Mouse (Mus musculus): ENCODE data around the gene Slc19a3. TPM values are rescaled to one million over a fixed set of nuclear protein-coding genes. Genes with fewer than 3 reads are reported as not detected.
"Not testable (repeated sequence)": the region's sequence is repeated elsewhere in the genome, so short reads cannot be mapped to it uniquely, and the experiment has no call there.

Slc19a3 gene
- polyA plus RNA-seq, 1 experiment from 2014 or later, result 0.29 TPM

DNA sequence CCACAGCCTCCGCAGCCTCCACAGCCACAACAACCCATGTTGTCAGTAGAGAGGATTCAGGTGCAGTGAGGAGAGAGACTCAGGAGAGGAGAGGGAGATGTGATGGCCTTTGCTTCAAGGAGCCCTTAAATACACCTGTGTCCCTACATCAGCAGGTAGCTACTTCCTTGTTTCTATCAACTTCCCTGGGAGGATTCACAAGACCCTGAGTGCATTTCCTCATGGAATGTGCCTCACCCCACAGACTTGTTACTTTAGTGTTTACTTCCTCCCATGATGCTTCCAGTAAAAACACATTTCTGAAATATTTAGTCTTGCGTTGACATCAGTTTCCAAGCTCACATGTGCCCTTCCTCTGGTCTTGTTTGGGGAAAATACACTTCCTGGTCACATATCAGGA lies 4.1 kb upstream of the Slc19a3 start, which contains the start of gene Krtap28-10:
Krtap28-10 (minus strand) TSS at position 101 of the 400 bp plus-strand sequence.
- Histone ChIP-seq H3K9ac (no peak within 1 kb of the TSS), H3K4me1 (peaks cover 5% of the 10 kb centered on the region; the same call in 1 of the 2 replicates), H3K9me3 (no peaks in the 10 kb centered on the region), H3K27me3 (0 out of 2 replicates have a peak, but pooled peaks cover 3% of the 10 kb centered on the region), H3K27ac (no peak within 1 kb of the TSS), H3K4me3 (replicated peaks) (no peak within 1 kb of the TSS), H3K36me3 (replicated peaks) (no peaks in the 10 kb centered on the region), H3K4me2 (no peak within 1 kb of the TSS)
- WGBS, result 87% methylated on average over 2 of the region's 2 CpGs
- no peak for ATAC-seq (ENCODE audit: low FRiP score)

DNA sequence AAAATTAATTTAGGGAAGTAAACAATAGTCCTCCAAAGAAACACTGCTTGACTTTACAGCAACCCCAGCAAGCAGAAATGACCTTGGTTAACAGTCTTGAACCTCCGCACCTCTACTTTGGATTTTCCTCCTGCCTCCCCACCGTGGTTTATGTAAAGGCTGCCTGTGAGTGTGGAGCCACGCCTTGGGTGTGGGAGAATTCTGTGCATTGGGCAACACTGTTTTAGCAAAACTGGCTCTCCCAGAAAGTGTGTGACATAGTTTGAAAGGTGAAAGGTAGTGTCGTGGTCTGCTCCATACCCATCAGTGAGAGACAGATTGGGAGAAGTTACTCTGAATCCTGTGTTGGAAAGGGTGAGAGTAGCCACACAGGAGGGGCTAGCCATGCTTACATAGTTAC lies 832 bp upstream of the Slc19a3 start:
- Histone ChIP-seq H3K36me3 (replicated peaks) (no peaks in the 10 kb centered on the region), H3K27me3 (0 out of 2 replicates have a peak, but pooled peaks cover 3% of the 10 kb centered on the region), H3K4me2 (no peak overlapping the region), H3K4me3 (replicated peaks) (no peak overlapping the region), H3K9ac (no peak overlapping the region), H3K9me3 (no peaks in the 10 kb centered on the region), H3K27ac (no peak overlapping the region), H3K4me1 (peaks cover 5% of the 10 kb centered on the region; the same call in 1 of the 2 replicates)
- 78% methylated on average over 4 of the region's 4 CpGs for WGBS
- no peak for ATAC-seq (ENCODE audit: low FRiP score)

DNA sequence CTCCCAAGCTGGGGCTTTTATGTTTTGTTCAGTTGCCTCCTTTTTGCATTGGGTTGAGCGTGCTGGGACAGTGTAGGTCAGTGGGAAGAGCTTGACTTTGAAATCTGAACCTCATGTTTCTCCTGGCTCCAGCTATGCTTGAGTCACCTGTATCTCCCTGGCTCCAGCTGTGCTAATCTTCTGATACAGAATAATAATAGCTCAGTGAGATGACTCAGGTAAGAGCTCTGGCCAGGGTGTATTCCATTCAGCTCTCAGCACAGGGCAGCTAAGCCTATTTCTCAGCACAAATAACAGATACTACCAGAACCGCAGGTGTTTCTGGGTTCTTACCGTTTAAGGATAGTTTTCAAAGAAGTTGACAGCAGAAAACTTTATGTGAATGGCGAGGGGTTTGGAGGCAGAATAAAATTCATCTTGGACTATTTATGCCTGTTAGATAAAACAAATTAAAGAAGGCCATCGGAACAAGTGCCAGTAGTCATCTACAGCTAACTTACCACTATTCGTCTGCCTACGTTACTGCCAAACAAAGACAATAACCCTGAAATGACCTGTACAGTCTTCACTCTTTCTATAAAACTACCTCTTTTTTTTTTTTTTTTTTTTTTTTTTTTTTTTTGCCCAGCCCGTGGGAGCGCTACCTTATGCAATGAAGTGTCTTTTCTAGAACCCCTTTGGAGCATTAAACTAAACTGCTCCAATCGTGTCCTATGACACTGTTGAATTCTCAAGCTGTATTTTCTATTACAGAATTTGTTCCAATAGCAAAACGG lies 1.2 kb downstream of the Slc19a3 start:
- no peak overlapping the region for H3K4me3 ChIP-seq (replicated peaks)
- H3K27ac ChIP-seq, result no peak overlapping the region
- H3K4me2 ChIP-seq, result no peak overlapping the region
- H3K27me3 ChIP-seq, result no peaks in the 10 kb centered on the region
- no peaks in the 10 kb centered on the region for H3K9me3 ChIP-seq
- peaks cover 5% of the 10 kb centered on the region; the same call in 1 of the 2 replicates for H3K4me1 ChIP-seq
- no peak overlapping the region for H3K9ac ChIP-seq
- no peaks in the 10 kb centered on the region for H3K36me3 ChIP-seq (replicated peaks)
- 63% methylated on average over 11 of the region's 11 CpGs for WGBS
- ATAC-seq (ENCODE audit: low FRiP score), result no peak

DNA sequence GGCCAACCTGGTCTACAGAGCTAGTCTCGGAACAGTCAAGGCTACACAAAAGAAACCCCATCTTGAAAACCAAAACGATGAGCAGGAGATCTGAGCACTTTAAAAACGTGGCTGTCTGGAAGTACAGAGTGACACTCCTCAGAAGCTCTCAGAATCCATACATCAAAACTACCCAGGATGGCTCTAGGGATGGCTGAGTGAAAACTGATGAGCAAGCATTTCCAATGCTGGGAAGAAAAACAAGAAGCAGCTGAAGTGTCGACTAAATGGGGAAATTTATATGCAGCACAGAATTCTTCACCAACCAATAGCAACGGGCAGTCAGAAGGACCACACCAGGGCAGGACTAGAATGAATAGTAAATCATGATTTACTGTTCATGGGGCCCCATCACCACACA lies 3.7 kb downstream of the Slc19a3 start:
- 68% methylated on average over 5 of the region's 5 CpGs for WGBS
- no peak for ATAC-seq (ENCODE audit: low FRiP score)
- Histone ChIP-seq H3K4me2 (no peak overlapping the region), H3K36me3 (replicated peaks) (no peaks in the 10 kb centered on the region), H3K27ac (no peak overlapping the region), H3K4me1 (peaks cover 5% of the 10 kb centered on the region; the same call in 1 of the 2 replicates), H3K4me3 (replicated peaks) (no peak overlapping the region), H3K9me3 (no peaks in the 10 kb centered on the region), H3K9ac (no peak overlapping the region), H3K27me3 (no peaks in the 10 kb centered on the region)

DNA sequence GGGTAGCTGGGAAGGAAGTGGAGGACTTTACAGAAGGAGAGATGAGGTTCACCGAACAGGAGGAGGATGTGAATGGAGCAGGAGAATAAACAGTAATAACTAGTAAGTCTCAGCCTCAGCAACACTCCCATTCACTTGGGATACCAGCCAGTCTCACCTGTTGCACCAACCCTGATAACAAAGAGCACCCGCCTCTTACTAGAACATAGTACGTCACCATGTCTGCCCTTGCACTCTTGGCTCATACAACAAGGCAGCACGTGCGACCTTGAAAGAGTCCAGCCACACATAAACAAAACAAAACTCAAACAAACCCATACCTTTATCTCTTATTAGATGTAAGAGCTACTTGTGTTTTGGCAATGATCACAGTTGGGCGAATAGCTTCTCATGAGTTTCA lies 5.7 kb downstream of the Slc19a3 start:
- Histone ChIP-seq H3K4me2 (no peak overlapping the region), H3K4me3 (replicated peaks) (no peak overlapping the region), H3K36me3 (replicated peaks) (no peaks in the 10 kb centered on the region), H3K9ac (no peak overlapping the region), H3K9me3 (no peaks in the 10 kb centered on the region), H3K4me1 (no peaks in the 10 kb centered on the region), H3K27me3 (no peaks in the 10 kb centered on the region), H3K27ac (no peak overlapping the region)
- 93% methylated on average over 6 of the region's 6 CpGs for WGBS
- ATAC-seq (ENCODE audit: low FRiP score), result no peak

DNA sequence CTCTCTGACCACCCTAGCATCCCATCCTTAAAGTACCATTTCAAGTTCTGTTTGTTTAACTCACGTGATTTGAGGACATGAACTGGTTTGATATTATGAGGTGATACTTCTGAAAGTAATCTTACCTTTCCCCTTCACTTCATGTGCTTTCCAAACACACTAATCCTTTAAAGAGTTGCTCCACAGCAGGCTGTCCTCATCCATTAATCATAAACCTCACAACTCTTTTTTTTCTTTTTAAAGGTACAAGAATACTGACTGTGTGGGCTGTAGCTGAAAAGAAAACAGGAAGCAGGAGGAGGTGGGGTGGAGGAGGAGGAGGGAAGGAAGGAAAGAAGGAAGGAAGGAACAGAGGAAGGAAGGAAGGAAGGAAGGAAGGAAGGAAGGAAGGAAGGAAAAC lies 6.3 kb downstream of the Slc19a3 start:
- Histone ChIP-seq H3K4me2 (no peak overlapping the region), H3K27ac (no peak overlapping the region), H3K36me3 (replicated peaks) (no peaks in the 10 kb centered on the region), H3K27me3 (no peaks in the 10 kb centered on the region), H3K9me3 (no peaks in the 10 kb centered on the region), H3K4me1 (no peaks in the 10 kb centered on the region), H3K4me3 (replicated peaks) (no peak overlapping the region), H3K9ac (no peak overlapping the region)
- ATAC-seq (ENCODE audit: low FRiP score), result no peak
- WGBS, result 49% methylated on average over 1 of the region's 1 CpGs

DNA sequence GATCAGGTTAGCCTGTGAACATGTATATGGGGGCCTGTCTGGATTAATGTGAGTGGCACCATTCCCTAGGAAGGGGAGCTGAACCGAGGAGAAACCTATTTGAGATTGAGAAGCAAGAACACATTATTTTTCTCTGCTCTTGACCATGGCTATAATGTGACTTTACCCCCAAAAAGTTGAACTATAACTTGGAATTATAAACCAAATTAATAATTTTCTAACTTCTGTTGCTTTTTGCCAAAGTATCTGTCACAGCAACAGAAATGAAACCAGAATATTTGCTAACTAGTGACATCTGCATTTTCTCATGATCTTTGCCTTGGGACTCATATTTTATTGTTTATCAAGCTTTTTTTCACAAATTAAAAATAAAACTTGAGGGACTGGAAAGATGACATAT lies 21.7 kb downstream of the Slc19a3 start:
- H3K27ac ChIP-seq, result no peak overlapping the region
- H3K27me3 ChIP-seq, result no peaks in the 10 kb centered on the region
- WGBS, result 69% methylated on average over 1 of the region's 1 CpGs
- no peak overlapping the region for H3K4me2 ChIP-seq
- no peak overlapping the region for H3K4me3 ChIP-seq (replicated peaks)
- no peak for ATAC-seq (ENCODE audit: low FRiP score)
- no peaks in the 10 kb centered on the region for H3K9me3 ChIP-seq
- no peak overlapping the region for H3K9ac ChIP-seq
- no peaks in the 10 kb centered on the region for H3K36me3 ChIP-seq (replicated peaks)
- no peaks in the 10 kb centered on the region for H3K4me1 ChIP-seq

DNA sequence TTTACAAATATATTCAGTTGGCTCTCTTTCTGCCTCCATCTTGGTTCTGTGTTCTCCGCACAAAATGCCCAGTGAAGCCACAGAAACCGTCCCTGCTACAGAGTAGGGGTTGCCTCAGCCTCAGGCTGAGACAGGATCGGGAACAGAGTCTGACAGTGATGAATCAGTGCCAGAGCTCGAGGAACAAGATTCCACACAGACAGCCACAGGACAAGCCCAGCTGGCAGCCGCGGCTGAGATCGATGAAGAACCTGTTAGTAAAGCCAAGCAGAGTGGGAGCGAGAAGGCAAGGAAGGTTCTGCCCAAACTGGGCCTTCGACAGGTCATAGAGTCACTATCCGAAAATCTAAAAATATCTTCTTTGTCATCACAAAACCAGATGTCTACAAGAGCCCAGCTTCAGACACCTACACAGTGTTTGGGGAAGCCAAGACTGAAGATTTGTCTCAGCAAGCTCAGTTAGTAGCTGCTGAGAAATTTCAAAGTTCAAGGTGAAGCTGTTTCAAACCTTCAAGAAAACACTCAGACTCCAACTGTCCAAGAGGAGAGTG lies 22.8 kb downstream of the Slc19a3 start:
- Histone ChIP-seq H3K9ac (no peak overlapping the region), H3K4me3 (replicated peaks) (no peak overlapping the region), H3K36me3 (replicated peaks) (no peaks in the 10 kb centered on the region), H3K4me1 (no peaks in the 10 kb centered on the region), H3K9me3 (no peaks in the 10 kb centered on the region), H3K27ac (no peak overlapping the region), H3K27me3 (no peaks in the 10 kb centered on the region), H3K4me2 (no peak overlapping the region)
- ATAC-seq (ENCODE audit: low FRiP score), result no peak
- 92% methylated on average over 10 of the region's 10 CpGs for WGBS

DNA sequence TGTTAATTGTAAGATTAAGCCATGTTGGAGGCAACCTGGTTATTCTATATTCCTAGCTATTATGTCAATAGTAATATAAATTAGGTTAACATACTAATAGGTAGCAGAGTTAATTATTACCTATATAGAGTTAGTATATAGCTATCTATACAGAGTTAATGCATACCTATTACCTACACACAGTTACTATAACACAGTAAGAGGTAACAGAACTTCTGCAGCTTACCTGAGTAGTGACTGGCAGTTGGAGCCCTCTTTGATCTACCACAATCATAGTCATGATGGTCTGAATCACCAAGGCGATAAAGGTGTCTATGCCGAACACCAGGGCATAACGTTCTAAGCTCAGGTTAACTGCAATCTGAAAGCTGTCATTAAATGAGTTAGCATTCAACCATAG lies 23.8 kb downstream of the Slc19a3 start:
- no peak for ATAC-seq (ENCODE audit: low FRiP score)
- Histone ChIP-seq H3K4me3 (replicated peaks) (no peak overlapping the region), H3K36me3 (replicated peaks) (no peaks in the 10 kb centered on the region), H3K4me1 (no peaks in the 10 kb centered on the region), H3K9me3 (no peaks in the 10 kb centered on the region), H3K27ac (no peak overlapping the region), H3K4me2 (no peak overlapping the region), H3K27me3 (no peaks in the 10 kb centered on the region), H3K9ac (no peak overlapping the region)
- WGBS, result 95% methylated on average over 3 of the region's 3 CpGs

DNA sequence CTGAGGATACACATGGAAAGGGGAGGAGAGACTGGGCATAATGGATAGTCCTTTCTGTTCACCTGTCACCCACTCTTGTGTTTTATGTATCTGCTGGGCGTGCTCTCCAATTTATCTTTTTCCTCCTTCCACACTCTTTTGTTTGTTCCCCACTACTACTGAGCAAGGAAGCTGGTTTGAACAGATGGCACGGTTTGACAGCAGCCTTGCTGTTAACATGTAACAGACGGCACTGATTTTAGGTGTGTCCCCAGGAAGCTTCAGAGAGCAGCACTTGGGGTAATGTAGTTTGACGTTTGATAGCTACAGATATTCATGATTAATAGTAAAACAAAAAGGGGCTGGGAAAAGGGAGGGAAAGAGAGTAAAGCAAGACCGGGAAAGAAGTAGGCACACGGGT lies 30.8 kb downstream of the Slc19a3 start:
- no peak for ATAC-seq (ENCODE audit: low FRiP score)
- Histone ChIP-seq H3K27ac (no peak overlapping the region), H3K9me3 (no peaks in the 10 kb centered on the region), H3K4me1 (no peaks in the 10 kb centered on the region), H3K36me3 (replicated peaks) (no peaks in the 10 kb centered on the region), H3K4me3 (replicated peaks) (no peak overlapping the region), H3K9ac (no peak overlapping the region), H3K4me2 (no peak overlapping the region), H3K27me3 (no peaks in the 10 kb centered on the region)
- 79% methylated on average over 6 of the region's 6 CpGs for WGBS

DNA sequence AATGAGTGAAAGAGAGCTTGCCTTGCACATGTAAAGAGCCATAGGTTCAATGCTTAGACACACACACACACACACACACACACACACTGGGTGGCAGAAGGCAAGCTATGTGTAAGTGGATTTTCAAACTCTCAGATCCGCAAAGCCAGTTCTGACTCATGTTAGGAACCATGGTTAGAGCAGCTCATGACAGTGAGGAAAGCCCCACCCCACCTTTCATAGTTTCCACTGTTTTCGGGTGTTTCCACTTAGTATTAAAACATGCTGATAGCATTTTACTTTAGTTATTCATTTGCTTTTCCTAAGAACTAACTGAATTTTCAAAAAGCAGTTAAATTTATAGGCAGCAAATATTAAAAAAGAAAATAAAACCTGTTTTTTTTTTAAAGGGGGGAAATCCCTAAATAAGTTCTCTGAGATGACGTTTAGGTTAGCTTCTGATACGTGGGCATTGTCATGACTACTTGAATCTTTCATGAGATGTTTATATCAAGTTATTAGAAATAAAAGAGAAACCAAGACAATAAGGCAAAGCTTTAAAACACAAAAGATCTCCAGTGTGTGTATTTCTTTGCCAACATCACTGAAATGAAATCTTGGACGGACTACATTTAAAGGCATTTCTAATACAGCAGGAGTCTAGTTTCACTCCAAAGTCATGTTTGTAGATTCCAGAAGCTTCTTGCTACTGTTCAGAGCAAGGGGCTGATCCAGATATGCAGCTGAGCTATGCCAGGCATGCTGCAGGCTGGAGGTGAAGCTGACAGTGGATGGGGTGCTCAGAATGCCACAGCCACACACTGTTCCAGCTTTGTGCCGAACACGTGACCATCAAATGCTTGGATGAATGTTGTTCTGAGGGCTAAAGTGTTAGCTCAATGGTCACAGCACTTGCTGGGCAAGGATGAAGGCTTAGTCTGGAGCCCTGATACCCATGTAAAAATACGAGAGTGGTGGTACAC lies 31.7 kb downstream of the Slc19a3 start:
- WGBS, result 87% methylated on average over 8 of the region's 8 CpGs

DNA sequence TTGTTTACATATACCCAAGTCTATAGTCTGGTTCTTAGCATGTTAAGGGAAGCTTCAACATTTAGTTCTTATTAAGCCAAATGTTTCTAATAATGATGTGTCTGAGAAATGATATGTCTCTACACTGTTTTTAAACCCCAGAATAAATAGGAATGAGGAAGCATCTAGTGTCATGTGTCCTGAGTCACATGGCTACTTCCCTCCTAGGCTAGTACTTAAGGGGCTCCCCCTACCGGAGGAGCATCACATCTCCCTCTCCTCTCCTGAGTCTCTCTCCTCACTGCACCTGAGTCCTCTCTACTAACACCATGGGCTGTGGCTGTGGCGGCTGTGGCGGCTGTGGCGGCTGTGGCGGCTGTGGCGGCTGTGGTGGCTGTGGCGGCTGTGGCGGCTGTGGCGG lies 37.9 kb downstream of the Slc19a3 start, which contains the start of gene Gm47959:
Gm47959 (plus strand) TSS at position 243 of the 400 bp plus-strand sequence.
- not testable (repeated sequence) for H3K4me1 ChIP-seq; ATAC-seq (ENCODE audit: low FRiP score); H3K9me3 ChIP-seq; H3K36me3 ChIP-seq (replicated peaks); H3K9ac ChIP-seq; H3K4me2 ChIP-seq; H3K4me3 ChIP-seq (replicated peaks); H3K27ac ChIP-seq; H3K27me3 ChIP-seq
- WGBS, result 97% methylated on average over 9 of the region's 9 CpGs

More for the DNA sequence above, 31.7 kb downstream of the Slc19a3 start:
- H3K4me2 ChIP-seq, result no peak overlapping the region
- H3K36me3 ChIP-seq (replicated peaks), result no peaks in the 10 kb centered on the region
- H3K9me3 ChIP-seq, result no peaks in the 10 kb centered on the region
- no peak overlapping the region for H3K4me3 ChIP-seq (replicated peaks)
- no peaks in the 10 kb centered on the region for H3K27me3 ChIP-seq
- ATAC-seq (ENCODE audit: low FRiP score), result no peak
- H3K9ac ChIP-seq, result no peak overlapping the region
- no peaks in the 10 kb centered on the region for H3K4me1 ChIP-seq
- no peak overlapping the region for H3K27ac ChIP-seq
